Mouse (Mus musculus): Measurements from ENCODE around the gene Creb3l1. TPM values are rescaled to one million over a fixed set of nuclear protein-coding genes. Genes with fewer than 3 reads are reported as not detected.

Creb3l1 gene
- polyA plus RNA-seq (2015; fragmentation: Nextera tagmentation; extraction: Ambion mirVana) = 10.1 and 10.9 TPM in 2 replicates

GRCm38 (mm10) chr2:92024274-92024672 lies at the start of gene Creb3l1:
Creb3l1 (minus strand) TSS chr2:92024502.
- Histone ChIP-seq H3K9ac (peak within 1 kb of the TSS; percentile 80), H3K4me1 (peaks cover 43% of the 10 kb centered on the region), H3K27me3 (peaks cover 44% of the 10 kb centered on the region), H3K4me3 (peak within 1 kb of the TSS; percentile 72), H3K4me2 (replicated peaks) (peak within 1 kb of the TSS; percentile 95), H3K9me3 (no peaks in the 10 kb centered on the region), H3K36me3 (no peaks in the 10 kb centered on the region), H3K27ac (peak within 1 kb of the TSS; percentile 65; the same call in 1 of the 2 replicates)
- peak; percentile 35 for ATAC-seq (ENCODE audit: low FRiP score, low read depth)
- under 1% methylated on average over 24 of the region's 27 CpGs for whole genome bisulfite sequencing

GRCm38 (mm10) chr2:92071143-92071542 lies 46.8 kb upstream of the Creb3l1 start:
- no peak for ATAC-seq (ENCODE audit: low FRiP score, low read depth)
- no peak overlapping the region for H3K27ac ChIP-seq
- no peaks in the 10 kb centered on the region for H3K4me1 ChIP-seq
- no peaks in the 10 kb centered on the region for H3K36me3 ChIP-seq
- no peak overlapping the region for H3K9ac ChIP-seq
- H3K9me3 ChIP-seq = no peaks in the 10 kb centered on the region
- no peak overlapping the region for H3K4me3 ChIP-seq
- no peaks in the 10 kb centered on the region for H3K27me3 ChIP-seq
- H3K4me2 ChIP-seq (replicated peaks) = no peak overlapping the region
- 70% methylated on average over 4 of the region's 4 CpGs for WGBS

GRCm38 (mm10) chr2:92069630-92070029 lies 45.3 kb upstream of the Creb3l1 start:
- Histone ChIP-seq H3K9me3 (no peaks in the 10 kb centered on the region), H3K36me3 (no peaks in the 10 kb centered on the region), H3K4me1 (no peaks in the 10 kb centered on the region), H3K9ac (no peak overlapping the region), H3K27me3 (no peaks in the 10 kb centered on the region), H3K27ac (no peak overlapping the region), H3K4me2 (replicated peaks) (no peak overlapping the region), H3K4me3 (no peak overlapping the region)
- no peak for ATAC-seq (ENCODE audit: low FRiP score, low read depth)
- 61% methylated on average over 5 of the region's 5 CpGs for WGBS

GRCm38 (mm10) chr2:92067600-92067999 lies 43.3 kb upstream of the Creb3l1 start:
- H3K4me3 ChIP-seq = no peak overlapping the region
- H3K27me3 ChIP-seq = no peaks in the 10 kb centered on the region
- no peak overlapping the region for H3K4me2 ChIP-seq (replicated peaks)
- no peaks in the 10 kb centered on the region for H3K9me3 ChIP-seq
- no peaks in the 10 kb centered on the region for H3K4me1 ChIP-seq
- H3K27ac ChIP-seq = no peak overlapping the region
- WGBS = 76% methylated on average over 3 of the region's 3 CpGs
- no peak for ATAC-seq (ENCODE audit: low FRiP score, low read depth)
- H3K36me3 ChIP-seq = no peaks in the 10 kb centered on the region
- H3K9ac ChIP-seq = no peak overlapping the region

- no peak overlapping the region for H3K4me2 ChIP-seq (replicated peaks)
- H3K27me3 ChIP-seq = peaks cover 2% of the 10 kb centered on the region; the same call in 1 of the 2 replicates
- WGBS = 61% methylated on average over 1 of the region's 1 CpGs
- H3K9ac ChIP-seq = no peak overlapping the region
- ATAC-seq (ENCODE audit: low FRiP score, low read depth) = no peak
- H3K36me3 ChIP-seq = no peaks in the 10 kb centered on the region
- no peaks in the 10 kb centered on the region for H3K4me1 ChIP-seq
- no peak overlapping the region for H3K27ac ChIP-seq
- no peaks in the 10 kb centered on the region for H3K9me3 ChIP-seq
- H3K4me3 ChIP-seq = no peak overlapping the region
These were observed 42.6 kb upstream of the Creb3l1 start for GRCm38 (mm10) chr2:92066899-92067298.

GRCm38 (mm10) chr2:92065938-92066337 lies 41.6 kb upstream of the Creb3l1 start:
- Histone ChIP-seq H3K27me3 (peaks cover 9% of the 10 kb centered on the region), H3K4me3 (no peak overlapping the region), H3K4me2 (replicated peaks) (no peak overlapping the region), H3K4me1 (no peaks in the 10 kb centered on the region), H3K27ac (no peak overlapping the region), H3K36me3 (no peaks in the 10 kb centered on the region), H3K9ac (no peak overlapping the region), H3K9me3 (no peaks in the 10 kb centered on the region)
- ATAC-seq (ENCODE audit: low FRiP score, low read depth) = no peak; the same call in 1 of the 2 replicates
- WGBS = 74% methylated on average over 6 of the region's 6 CpGs

- Histone ChIP-seq H3K4me1 (peaks cover under 1% of the 10 kb centered on the region; the same call in 1 of the 2 replicates), H3K36me3 (no peaks in the 10 kb centered on the region), H3K9me3 (no peaks in the 10 kb centered on the region), H3K4me3 (no peak overlapping the region), H3K9ac (no peak overlapping the region), H3K27me3 (peaks cover 14% of the 10 kb centered on the region), H3K27ac (no peak overlapping the region), H3K4me2 (replicated peaks) (no peak overlapping the region)
- 78% methylated on average over 8 of the region's 8 CpGs for WGBS
- ATAC-seq (ENCODE audit: low FRiP score, low read depth) = no peak
These were observed 41.1 kb upstream of the Creb3l1 start for GRCm38 (mm10) chr2:92065269-92065888.

- H3K9me3 ChIP-seq = no peaks in the 10 kb centered on the region
- H3K9ac ChIP-seq = no peak overlapping the region
- H3K4me2 ChIP-seq (replicated peaks) = no peak overlapping the region
- no peak overlapping the region for H3K4me3 ChIP-seq
- H3K4me1 ChIP-seq = peaks cover 18% of the 10 kb centered on the region
- no peak overlapping the region for H3K27ac ChIP-seq
- H3K27me3 ChIP-seq = peaks cover 31% of the 10 kb centered on the region
- no peak for ATAC-seq (ENCODE audit: low FRiP score, low read depth)
- 61% methylated on average over 5 of the region's 5 CpGs for whole genome bisulfite sequencing
- H3K36me3 ChIP-seq = no peaks in the 10 kb centered on the region
These were observed 38.8 kb upstream of the Creb3l1 start for GRCm38 (mm10) chr2:92063106-92063505.

- no peaks in the 10 kb centered on the region for H3K9me3 ChIP-seq
- no peak overlapping the region for H3K9ac ChIP-seq
- no peak overlapping the region for H3K4me2 ChIP-seq (replicated peaks)
- H3K27me3 ChIP-seq = peaks cover 31% of the 10 kb centered on the region
- WGBS = 83% methylated on average over 5 of the region's 5 CpGs
- H3K4me1 ChIP-seq = peaks cover 35% of the 10 kb centered on the region
- no peak overlapping the region for H3K27ac ChIP-seq
- H3K36me3 ChIP-seq = no peaks in the 10 kb centered on the region
- H3K4me3 ChIP-seq = no peak overlapping the region
- no peak for ATAC-seq (ENCODE audit: low FRiP score, low read depth)
These were observed 37.0 kb upstream of the Creb3l1 start for GRCm38 (mm10) chr2:92061337-92061736.

GRCm38 (mm10) chr2:92060291-92060690 lies 36.0 kb upstream of the Creb3l1 start:
- WGBS = 9% methylated on average over 6 of the region's 6 CpGs
- Histone ChIP-seq H3K27ac (no peak overlapping the region), H3K4me2 (replicated peaks) (peak overlapping the region; percentile 93), H3K9me3 (no peaks in the 10 kb centered on the region), H3K36me3 (no peaks in the 10 kb centered on the region), H3K27me3 (peaks cover 31% of the 10 kb centered on the region), H3K4me1 (peaks cover 44% of the 10 kb centered on the region), H3K9ac (peak overlapping the region; percentile 79; the same call in 1 of the 2 replicates), H3K4me3 (peak overlapping the region; percentile 70)
- no peak for ATAC-seq (ENCODE audit: low FRiP score, low read depth)

- Histone ChIP-seq H3K4me3 (peak overlapping the region; percentile 70), H3K27me3 (peaks cover 32% of the 10 kb centered on the region), H3K9ac (peak overlapping the region; percentile 79), H3K4me1 (peaks cover 44% of the 10 kb centered on the region), H3K27ac (no peak overlapping the region), H3K9me3 (no peaks in the 10 kb centered on the region), H3K4me2 (replicated peaks) (peak overlapping the region; percentile 93), H3K36me3 (no peaks in the 10 kb centered on the region)
- peak; percentile 16 for ATAC-seq (ENCODE audit: low FRiP score, low read depth)
- WGBS = under 1% methylated on average over 63 of the region's 63 CpGs
These were observed 35.3 kb upstream of the Creb3l1 start for GRCm38 (mm10) chr2:92059481-92060220.

- H3K4me2 ChIP-seq (replicated peaks) = peak overlapping the region; percentile 93
- H3K9ac ChIP-seq = peak overlapping the region; percentile 79
- peak overlapping the region; percentile 70 for H3K4me3 ChIP-seq
- H3K27ac ChIP-seq = no peak overlapping the region
- WGBS = 2% methylated on average over 11 of the region's 11 CpGs
- ATAC-seq (ENCODE audit: low FRiP score, low read depth) = no peak
- no peaks in the 10 kb centered on the region for H3K36me3 ChIP-seq
- no peaks in the 10 kb centered on the region for H3K9me3 ChIP-seq
- peaks cover 39% of the 10 kb centered on the region for H3K27me3 ChIP-seq
- H3K4me1 ChIP-seq = peaks cover 44% of the 10 kb centered on the region
These were observed 34.6 kb upstream of the Creb3l1 start for GRCm38 (mm10) chr2:92058936-92059335.

Data from limb, embryonic 13.5 days (tissue).